Mouse (Mus musculus): ENCODE results near the gene 1600014C23Rik. TPM values are rescaled to one million over a fixed set of nuclear protein-coding genes. Genes with fewer than 3 reads are reported as not detected.

1600014C23Rik gene
- total RNA-seq, 2 experiments from 2014 or later, result not detected

DNA sequence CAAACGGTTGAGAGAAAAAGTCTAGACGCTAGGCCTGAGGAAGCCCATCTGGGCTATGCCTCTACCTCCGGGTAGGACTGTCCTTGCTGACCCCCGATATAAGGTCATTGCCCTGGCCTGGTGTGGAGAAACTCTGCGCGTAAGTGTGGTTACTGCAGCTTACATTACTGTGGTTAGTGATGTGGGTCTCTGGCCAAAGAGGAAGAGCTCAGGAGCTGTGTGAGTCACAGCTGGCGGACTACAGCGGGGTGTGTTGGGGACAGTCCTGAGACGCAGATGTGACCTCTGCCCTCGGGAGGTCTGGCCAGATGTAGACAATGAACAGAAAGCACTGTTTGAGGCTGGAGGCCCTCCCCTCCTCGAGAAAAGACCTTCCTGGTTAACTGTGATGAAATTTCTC is 19.0 kb upstream of the 1600014C23Rik start:
- DNase-seq (ENCODE audit: low spot score in 2 of 2), result no peak

DNA sequence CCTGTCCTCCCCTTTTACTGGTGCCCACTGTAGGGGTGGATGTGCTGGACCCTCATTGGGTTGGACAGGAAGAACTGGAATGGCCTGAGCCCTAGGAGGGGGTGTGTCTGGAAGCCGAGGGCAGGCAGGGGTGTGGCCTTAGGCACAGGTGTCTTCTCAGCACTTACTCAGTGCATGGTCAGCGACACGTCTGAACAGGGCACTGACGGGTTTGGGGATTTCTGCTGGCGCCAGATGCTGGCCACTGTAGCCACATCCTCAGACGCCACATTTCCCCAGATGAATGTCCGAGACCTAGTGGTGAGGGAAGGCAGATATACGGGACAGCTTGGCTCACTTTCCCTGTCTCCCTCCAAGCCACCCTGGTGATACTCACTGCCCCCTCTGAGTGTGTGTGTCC is 18.4 kb upstream of the 1600014C23Rik start:
- no peak for DNase-seq (ENCODE audit: low spot score in 2 of 2)

DNA sequence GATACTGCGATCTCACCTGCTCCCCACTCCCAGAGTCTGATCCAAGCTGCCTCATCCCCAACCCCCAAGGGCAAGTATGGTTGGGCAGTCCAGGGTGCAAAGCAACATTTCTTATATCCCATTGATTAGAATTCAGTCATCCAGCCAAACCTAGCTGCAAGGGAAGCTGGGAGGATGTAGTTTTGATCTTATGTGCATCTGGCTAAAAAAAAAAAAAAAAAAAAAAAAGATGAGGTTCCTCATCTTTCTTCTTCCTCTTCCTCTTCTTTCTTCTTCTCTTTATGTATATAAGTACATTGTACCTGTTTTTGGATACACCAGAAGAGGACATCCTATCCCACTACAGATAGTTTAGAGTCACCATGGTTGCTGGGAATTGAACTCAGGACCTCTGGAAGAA is 17.7 kb upstream of the 1600014C23Rik start:
- DNase-seq (ENCODE audit: low spot score in 2 of 2), result no peak

DNA sequence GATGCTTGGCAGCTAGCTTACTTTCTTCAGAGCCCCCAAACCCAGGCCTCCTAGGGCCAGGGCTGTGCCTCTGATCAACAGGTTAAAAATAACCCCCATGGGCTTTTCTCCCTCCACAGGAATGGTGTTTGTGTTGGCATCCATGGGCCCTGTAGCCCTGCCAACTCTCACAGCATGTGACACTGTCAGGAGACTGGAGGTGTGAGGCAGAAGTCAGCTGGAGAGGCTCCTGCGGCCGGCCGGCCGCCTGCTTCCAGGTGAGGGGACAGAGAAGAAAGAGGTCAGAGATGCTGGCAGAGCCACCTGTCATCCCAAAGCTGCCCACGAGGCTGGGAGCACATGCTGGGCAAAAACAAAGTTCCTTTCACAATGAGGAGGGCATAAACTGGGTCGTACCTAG is 15.5 kb upstream of the 1600014C23Rik start:
- DNase-seq (ENCODE audit: low spot score in 2 of 2), result no peak

DNA sequence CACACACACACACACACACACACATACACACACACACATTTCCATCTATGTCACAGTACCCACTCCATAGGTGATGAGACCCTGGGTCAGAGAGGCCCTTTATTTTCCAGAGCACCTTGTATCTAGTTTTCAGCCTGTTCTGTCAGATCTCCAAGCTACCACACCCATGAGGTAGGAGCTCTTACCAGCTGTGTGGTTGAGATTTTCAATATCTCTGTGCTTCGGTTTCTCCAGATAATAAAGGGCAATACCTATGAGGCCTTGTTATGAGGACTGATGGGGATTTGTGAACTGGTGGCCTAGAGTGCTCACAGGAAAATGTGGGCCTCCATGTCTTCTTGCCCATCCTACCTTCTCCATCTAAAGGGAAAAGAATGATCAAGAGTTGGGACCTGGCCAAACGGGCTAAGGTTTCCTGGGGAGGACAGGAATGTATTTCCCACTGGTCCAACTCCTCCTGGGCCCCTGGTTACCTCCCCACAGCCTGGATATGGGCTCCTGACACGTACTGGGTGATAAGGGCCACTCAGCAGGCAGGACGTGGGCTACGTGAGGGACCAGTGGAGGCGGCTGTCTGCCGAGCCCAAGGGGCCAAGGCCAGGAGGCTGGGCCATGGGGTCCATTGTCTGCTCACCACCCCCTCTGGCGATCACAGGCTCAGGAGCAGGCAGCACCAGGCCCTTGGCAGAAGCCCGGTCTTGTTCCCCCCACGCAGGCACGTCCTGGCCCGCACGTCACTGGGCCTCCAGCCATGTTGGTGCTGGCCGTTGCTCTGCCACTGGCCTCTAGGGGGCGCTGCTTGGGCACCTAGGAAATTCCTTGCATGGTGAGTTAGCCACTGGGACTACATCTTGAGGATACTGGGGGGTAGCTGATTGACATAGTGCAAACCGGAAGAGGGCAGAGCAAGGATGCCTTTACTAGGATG is 14.5 kb upstream of the 1600014C23Rik start:
- no peak for DNase-seq (ENCODE audit: low spot score in 2 of 2)

- DNase-seq (ENCODE audit: low spot score in 2 of 2), result no peak
Measured at GRCm38 (mm10) chr17:45747293-45747692, 13.6 kb upstream of the 1600014C23Rik start.

- DNase-seq (ENCODE audit: low spot score in 2 of 2), result no peak
Measured at GRCm38 (mm10) chr17:45746755-45747154, 13.1 kb upstream of the 1600014C23Rik start.

DNA sequence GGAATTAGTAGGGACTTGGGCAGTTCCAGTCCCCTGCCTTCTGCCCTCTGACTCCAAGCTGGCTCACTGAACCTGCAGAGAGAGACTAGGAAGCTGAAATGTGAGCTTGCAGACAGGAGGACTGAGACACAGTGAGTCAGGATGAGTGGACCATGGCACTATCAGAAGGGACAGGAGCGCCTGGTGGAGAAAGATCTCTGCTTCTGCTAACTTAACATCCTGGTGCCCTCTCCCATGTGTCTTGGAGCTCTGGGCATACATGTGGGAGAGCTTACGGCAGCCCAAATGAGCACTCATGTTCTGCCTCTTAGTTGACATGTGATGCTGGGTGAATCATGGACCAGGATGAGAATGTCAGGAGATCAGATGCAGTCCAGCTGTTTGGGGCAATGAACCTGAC is 12.0 kb upstream of the 1600014C23Rik start:
- DNase-seq (ENCODE audit: low spot score in 2 of 2), result no peak

DNA sequence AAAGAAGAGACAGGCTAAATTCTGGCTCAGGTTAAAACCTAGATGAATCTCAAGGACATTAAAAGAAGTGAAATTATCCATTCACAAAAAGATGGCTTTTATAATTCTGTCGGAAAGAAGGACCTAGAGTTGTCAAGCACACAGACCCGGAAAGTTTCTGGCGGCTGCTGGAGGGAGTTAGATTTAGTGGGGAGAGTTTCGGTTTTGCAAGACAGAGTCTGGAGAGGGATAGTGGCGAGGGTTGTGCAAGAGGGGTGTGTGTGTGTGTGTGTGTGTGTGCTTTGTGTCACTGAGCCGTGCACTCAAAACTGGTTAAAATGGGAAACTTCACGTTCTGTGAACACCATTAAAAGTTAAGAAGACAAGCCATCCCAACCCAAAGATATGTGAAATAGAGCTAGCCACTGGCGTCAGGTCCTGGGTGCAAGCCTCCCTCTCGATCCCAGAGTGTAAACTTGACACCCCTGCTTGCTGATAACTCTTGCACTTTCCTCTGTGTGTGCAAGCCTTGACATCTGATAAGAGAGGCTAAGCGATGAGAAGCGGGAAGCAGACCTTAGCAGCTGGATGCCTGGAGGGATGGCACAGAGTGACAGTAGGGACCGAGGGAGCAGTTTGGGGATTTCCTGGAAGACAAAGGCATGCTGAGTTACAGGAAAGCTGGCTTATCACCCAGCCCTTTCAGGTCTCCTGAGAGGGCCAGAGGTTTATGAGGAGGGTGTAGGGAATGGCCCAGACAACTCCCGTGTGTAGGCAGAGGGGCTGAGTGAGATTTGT is 8.9 kb upstream of the 1600014C23Rik start:
- no peak for DNase-seq (ENCODE audit: low spot score in 2 of 2)

DNA sequence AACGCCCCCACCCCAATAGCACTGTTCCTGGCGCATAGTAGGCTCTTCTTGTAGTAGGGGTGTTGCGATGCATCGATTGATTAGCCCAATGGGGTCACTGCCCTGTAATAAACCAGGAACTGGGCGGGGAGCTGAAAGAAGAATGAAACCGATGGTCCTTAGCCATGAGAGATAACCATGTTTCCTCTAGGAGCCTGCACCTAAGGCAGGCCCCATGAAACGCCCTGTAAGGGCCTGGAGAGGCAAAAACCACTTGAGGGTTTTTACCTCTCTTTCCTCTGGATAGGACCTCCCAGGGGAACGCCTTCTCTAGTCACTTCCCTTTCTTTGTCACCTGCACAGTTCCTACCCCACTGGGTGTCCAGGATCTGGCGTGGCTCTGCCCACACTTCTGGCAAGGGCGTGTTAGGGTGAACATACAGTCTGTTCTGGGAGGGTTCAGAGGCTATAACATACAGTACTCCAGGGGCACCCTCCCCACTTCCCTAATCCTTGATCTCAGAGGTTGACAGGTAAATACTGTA is 3.5 kb upstream of the 1600014C23Rik start:
- DNase-seq (ENCODE audit: low spot score in 2 of 2), result no peak

- peak; percentile 58 to 60 for DNase-seq (ENCODE audit: low spot score in 2 of 2)
Measured at GRCm38 (mm10) chr17:45736311-45737077, 2.9 kb upstream of the 1600014C23Rik start.

DNA sequence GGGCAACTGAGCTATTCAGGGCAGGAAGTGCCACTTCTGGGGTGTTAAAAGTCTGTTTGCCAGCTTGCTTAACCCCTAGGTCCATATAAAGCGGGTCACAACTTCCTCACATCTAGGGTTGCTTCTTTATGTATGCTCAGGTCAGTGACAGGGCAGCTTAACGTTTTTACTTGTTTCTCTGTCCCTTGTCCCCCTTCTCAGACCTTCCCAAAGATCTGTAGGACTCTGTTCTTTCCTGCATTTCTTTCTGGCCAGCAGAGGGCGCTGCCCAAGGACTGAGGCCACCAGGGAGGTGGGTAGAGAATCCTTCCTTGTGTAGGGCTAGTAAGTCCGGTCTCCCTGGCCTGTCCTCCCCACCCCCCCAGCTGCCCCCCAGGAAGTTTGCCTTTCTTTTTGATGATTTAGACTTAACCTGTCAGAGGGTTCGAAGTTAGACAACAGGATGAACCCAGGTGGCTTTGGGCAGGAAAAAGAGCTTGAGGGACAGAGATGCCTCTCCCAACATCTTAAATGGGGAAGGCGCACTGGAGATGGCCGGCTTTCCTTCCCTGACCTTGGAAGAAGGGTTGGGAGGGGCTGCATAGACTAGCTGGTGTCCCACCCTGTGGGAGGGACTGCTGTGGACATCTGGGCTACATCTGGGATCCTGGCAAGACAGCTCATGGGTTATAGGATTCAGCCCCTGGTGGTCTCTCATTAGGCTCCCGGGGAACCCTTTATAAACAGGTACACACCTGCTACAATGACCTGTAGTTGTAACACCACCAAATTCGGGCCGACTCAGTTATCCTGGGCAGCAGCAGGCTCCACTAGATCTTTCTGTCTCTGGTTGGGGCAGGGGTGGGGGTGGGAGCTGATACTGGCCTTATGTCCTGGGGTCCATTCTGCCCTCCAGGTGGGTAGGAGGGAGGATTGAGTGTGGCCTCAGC is 2.0 kb upstream of the 1600014C23Rik start:
- peak; percentile 68 to 77 for DNase-seq (ENCODE audit: low spot score in 2 of 2)

GRCm38 (mm10) chr17:45734881-45735280 is 1.2 kb upstream of the 1600014C23Rik start:
- no peak for DNase-seq (ENCODE audit: low spot score in 2 of 2)

DNA sequence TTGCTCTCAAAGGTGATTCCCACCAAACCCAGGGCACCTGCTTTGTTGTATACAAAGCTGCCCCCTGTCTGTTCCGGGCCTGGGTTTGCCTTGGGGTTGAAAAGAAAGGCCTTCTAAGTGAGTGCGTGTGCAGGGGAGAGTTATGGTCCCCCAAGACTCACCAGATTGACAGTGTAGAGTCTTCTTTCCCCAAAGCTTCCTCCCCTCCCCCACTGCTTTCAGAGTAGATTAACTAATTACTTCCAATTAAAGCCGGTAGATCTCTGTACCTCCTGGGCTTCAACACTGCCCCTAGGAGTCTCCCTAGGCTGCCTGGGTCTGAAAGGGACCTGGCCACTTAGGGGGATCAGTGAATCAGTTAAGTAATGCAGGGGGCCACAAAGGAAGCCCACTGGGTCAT is 689 bp upstream of the 1600014C23Rik start:
- DNase-seq (ENCODE audit: low spot score in 2 of 2), result no peak

GRCm38 (mm10) chr17:45733038-45733734 is 458 bp downstream of the 1600014C23Rik start:
- DNase-seq (ENCODE audit: low spot score in 2 of 2), result no peak

GRCm38 (mm10) chr17:45731172-45731864 is 2.3 kb downstream of the 1600014C23Rik start:
- peak; percentile 71 to 78 for DNase-seq (ENCODE audit: low spot score in 2 of 2)

GRCm38 (mm10) chr17:45730696-45731095 is 2.9 kb downstream of the 1600014C23Rik start:
- no peak for DNase-seq (ENCODE audit: low spot score in 2 of 2)

GRCm38 (mm10) chr17:45729387-45729786 is 4.3 kb downstream of the 1600014C23Rik start:
- no peak for DNase-seq (ENCODE audit: low spot score in 2 of 2)
